Mouse (Mus musculus) kidney, adult 11 months (tissue): ENCODE results near the gene Rgs6.

Experiments
- DNase-seq: peaks from one replicate; pipeline ENCODE4 v3.0.0; 2022

Gene Rgs6

DNA sequence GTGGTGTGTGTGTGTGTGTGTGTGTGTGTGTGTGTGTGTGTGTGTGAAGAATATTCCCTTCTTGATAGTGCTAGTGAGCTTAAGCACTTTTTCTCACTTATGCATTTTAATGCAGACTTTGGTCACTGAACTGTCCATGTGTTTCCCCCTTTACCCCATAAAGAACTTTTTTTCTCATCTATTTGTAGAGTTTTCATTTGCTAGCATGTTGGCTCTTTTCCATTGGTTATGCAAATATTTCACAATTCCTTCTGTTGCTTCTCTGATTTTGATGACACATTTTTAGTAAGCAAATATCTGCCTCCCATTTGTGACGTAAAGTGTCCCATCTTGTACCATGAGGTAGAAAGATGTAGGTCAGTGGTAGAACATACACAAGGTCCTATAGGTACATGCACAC is 295.0 kb downstream of the Rgs6 start:
- DNase-seq: no peak

DNA sequence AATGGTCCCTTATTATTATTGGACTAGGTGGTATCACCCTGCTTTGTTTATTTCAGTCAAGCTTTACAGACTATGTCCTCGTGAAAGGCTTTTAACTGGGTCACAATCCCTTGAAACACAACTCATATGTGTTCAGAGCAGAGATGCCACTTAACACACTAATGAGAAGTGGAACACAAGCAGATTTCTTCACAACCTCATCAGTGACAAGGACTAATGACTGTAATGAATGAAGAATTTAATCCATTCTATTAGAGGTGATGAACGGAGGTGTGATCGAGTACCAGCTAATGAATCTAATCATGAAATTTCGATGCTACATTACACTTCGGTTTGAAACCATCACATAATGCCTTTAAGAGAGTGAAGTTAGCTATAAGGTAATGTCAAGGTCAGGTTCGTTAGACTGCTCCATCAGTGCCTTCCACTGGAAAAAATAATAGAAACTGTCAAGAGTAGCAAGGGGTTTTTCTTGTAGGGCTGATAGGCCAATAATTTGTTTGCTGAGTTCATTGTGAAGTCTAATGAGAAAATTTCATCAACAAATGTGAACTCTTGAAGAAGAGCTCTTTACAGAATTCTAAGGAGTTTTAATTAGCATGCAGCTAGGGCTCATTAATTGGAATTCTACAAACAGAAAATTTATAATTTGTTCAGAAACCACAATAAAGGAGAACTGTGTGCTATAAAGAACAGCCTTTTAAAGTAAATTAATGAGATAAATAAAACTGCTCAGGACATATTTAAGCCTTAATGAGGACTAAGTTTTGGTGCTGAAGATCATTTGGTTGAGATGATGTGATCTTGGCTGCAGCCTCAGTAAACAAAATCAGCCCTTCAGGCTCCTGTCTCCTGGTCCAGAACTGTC is 307.1 kb downstream of the Rgs6 start:
- DNase-seq: no peak

DNA sequence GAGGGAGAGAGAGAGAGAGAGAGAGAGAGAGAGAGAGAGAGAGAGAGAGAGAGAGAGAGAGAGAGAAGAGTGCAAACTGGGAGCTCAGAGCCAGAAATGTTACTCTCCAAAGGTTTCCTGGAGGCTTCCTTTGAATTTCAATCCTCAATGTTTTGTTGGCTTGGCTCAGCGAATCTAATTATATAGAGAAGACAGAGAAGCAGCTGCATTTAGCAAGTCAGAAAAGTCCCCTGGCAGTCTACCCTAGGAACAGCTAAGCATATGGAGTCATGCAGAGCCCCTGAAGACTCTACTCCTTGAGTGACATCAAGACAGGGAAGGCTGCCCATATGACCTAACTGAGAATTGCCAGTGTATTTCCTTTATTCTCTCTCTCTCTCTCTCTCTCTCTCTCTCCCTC is 317.7 kb downstream of the Rgs6 start:
- DNase-seq: no peak

DNA sequence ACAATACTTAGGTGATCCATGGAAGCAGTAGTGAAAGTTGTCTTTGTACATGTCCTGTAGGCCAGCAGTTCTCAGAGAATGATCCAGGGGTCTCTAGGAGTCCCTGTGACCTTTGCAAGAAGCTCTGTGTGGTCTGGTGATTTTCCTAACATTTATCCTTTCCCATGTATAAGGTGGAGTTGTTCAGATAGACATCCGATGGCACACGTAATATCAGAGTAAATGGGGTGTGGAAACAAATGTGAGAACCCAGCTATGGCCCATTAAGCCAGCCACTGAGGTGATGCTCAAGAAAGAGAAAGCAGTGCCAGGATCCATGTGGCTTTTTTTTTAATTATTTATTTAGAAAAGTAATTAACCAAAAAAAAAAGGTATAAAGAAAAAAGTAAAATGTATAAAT is 322.8 kb downstream of the Rgs6 start:
- no peak for DNase-seq

DNA sequence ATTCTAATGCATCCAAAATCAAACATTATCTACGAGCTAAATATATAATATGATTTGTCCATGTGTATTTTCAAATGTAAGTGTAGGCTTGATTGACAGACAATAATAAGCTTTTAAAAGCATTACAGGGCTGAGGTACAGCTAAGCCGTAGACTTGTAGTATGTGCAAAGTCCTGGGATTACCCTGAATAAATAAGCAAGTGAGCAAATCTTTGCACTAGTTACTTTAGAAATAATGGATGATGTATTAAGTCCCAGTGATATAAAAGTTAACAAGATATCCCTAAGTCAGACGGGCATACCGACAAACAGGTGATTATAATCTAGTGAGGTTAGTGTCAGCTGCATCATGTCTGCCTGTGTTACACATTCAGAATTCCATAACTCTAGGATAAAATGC is 326.0 kb downstream of the Rgs6 start:
- DNase-seq: no peak

DNA sequence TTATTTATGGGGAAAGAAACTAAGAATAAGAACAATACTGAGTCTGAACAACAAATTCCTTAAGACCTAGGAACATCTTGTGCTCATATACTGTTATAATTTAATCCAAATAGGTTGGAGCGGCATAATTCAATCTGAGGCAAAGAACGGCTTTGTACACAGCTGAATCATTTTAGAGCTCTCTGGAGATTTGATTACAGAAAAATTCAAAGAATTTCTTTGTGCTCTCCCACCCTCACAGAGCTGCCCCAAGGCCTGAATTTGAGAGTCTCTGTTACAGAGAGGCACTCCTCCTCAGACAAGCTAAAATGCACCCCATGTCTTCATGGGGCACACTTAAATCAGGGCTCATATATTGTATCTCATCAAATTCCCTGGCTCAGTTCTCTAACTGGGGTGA is 332.1 kb downstream of the Rgs6 start:
- DNase-seq: no peak

DNA sequence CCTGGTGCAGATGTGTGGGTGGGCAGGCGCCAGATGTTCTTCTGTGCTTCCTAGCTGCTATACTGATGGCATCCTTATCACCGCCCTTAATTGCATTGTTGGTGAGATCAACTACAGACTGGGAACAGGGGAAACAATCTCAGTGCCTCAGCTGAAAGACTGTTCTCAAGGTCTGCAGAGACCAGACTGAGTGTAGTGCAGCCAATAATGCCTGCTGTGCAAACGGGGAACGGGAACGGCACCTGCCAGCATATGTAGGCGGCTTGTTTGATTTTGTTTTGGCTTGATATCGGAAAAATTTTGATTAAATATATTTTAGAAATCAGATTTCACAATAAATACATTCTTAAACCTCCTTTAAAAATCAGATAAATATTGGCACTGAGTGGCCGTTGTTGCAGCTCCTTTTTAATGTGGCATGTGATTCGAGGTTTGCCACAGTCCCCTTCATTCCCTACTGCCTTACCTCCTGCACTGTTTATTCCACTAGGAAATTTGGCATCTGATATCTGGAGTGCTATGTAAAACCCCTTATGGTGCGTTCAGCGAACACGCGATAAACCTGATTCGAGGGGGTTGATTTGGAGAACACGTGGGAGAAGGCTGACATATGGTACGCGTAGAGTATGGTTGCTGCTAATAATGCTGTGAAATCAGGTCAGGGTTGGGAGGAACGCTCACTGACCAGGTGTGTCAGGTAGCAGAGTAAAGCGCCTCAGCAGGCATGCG is 333.4 kb downstream of the Rgs6 start:
- no peak for DNase-seq

DNA sequence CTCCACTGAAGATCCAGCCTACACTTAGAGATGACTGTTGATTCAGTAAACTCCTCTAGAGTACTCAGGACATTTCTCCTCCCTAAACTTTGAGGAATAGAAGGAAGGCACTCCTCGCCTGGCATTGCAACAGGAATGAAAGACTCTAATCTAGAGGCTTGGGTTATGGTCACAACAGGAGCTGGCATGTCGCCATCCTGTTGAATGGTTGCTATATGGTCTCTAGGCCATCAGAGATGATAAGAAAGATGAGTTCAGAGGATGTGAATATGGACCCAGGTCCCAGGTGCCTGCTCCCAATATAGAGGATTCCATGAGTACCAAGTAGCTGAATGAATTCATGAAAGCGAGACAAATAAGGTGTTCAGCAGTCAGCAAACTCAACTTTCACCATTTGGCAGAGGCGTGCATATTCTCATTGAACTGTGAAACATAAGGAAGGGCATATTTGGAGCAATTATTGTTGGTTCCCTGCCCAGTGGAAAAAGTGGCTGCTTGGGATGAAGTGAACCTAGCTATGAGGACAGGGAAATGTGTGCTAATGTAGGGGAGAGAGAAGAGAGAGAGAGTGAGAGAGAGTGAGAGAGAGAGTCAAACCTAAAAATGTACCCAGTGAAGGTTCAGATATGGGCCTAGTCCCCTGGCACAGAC is 334.9 kb downstream of the Rgs6 start:
- DNase-seq: peak; percentile 15

DNA sequence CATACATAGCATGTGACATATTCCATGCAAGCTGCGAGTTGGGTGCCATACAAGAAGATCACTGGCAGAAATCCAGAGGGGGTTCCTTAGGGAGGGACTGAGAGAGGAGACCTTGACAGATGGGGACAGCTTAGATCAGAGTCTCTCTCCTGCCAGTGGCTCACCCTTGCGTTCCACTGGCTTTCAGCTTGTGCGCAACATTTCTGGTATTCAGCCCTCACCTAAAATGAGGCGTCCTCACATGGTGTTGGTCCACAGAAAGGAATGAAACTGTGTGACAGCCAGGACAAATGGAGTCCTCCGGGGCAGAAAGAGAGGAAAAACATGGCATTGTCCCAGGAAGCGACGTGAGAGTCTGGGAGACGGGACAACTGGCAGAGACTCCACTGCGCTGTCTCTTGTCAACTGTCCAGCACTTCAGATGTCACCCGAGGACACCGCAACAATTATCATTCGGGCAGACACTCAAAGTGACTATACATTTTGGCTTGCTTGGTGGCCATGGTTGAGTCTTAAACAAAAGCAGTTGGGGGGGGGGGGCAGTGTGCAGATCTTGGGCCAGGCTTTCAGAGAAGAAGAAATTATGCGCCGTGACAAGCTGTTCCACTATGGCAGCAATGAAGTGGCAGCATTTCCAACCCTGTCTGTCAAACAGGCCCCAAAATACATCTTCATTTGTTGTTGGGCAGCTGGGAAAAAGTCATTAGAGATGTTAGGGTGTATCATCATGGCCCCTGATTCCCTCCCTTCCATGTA is 344.8 kb downstream of the Rgs6 start:
- peak; percentile 10 for DNase-seq

DNA sequence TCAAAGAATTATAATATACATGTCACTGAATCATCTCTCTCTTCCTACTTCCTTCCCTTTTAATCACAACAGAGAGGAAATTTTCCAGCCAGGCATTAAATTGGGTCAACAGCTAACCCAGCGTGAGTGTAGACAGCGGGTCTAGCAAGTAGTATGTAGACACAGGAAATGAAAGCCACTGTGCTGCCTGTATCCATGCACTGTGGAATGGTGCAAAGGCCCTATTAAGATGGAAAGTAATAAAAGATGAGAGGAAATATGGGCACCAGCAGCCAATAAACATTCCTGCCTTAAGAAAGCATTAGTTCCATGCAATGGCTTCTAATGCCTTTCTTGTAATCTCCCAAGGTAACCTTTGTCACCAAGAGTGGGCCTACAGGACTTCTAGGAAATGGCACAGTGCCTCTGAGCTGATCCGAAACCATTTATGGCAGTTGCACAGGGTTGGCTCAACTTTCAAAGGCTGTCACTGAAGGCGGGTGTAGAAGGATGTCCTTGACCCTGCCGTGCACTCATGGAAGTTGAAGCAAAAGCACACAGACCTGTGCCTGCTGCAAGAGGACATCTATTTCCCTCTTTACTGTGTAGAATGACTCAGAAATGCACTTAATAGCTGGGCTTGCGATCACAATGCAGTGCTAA is 347.1 kb downstream of the Rgs6 start:
- DNase-seq: peak; percentile 14

DNA sequence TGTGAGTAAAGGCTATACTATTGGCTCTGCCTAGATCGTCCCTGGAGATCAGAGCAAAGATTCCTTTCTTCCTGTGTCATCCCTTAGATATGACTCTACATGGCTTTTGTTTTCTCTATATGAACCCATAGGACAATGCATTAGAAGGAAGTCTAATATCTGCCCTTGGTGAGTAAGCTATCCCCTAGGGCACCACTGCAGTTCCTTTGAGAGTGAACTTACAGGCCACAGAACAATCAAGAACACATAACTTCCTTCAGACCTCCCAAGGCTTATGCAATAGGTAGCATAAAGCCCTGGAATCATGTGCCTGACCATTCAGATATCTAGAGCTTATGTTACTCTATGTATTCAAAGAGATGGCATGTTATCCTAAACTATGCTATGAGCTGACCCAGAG is 347.7 kb downstream of the Rgs6 start:
- no peak for DNase-seq

DNA sequence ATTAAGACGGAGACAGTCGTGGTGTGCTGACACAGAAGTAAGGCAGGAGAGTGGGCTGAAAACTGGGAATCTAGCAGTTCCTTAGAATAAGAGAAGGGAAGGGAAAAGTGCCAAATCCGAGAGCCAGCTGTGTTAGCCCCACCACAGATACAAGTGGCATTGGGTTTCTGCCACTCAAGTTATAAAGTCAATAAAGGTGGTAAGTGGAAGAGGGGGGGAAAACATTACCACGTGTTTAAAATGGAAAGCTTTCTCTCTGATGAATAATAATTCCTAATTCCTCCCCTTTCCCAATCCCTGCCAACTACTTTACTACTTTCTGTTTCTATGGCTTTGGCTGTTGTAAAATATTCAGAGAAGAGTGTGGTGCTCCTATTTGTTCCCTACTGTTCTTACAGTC is 352.4 kb downstream of the Rgs6 start:
- no peak for DNase-seq

DNA sequence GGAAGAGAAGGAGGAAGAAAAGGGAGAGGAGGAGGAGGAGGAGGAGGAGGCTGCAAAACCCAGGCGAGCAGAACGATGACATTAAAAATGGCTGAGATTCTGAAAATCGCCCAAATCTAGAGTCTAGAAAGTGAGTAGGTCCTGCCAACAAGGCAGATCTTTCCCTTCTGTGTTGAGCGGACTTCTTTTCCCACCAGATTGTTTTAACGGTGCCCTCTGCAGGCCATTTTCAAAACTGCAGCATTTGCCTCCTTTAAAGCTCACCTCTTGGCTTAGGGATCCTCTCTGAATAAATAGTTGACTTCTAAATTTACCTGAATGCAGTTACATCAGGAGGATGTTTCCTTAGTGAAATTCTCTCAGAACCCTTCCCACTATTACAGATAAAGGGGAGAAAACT is 358.4 kb downstream of the Rgs6 start:
- peak; percentile 49 for DNase-seq

DNA sequence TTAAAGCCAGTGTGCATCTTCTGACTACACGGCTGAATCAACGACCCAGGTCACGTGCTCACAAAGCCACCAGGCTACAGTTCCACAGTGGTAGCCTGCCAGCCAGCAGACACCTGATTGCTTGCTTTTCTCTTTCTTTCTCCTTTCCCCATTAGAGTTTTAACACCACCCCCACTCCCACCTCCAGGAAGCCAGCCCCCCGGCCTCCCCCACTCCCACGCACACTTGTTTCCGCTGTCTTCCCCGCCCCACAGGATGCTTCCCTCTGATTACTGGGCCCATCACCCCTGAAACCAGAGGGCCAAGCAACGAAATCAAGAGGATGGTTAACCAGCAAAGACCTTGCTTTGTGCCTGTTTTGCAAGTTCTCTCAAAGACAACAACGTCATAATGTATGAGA is 373.0 kb downstream of the Rgs6 start:
- DNase-seq: no peak

DNA sequence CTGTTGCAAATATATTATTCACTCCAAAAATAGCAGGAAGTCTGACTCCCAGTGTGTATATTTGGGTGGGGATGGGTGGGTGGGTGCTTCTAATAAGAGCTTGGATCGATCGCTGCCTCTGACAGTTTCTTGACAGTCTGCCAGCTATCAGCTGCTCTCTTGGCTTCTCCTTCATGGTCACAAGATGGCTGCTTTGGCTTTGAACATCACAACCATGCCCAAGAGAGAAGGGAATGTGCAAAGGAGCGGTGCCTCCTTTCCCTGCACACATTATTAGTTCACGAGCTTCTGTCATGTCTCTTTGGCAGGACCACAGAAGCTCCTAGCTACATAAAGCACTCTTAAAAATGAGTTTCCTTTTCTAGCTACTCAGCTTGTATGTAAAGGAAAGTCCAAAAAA is 373.8 kb downstream of the Rgs6 start:
- no peak for DNase-seq

DNA sequence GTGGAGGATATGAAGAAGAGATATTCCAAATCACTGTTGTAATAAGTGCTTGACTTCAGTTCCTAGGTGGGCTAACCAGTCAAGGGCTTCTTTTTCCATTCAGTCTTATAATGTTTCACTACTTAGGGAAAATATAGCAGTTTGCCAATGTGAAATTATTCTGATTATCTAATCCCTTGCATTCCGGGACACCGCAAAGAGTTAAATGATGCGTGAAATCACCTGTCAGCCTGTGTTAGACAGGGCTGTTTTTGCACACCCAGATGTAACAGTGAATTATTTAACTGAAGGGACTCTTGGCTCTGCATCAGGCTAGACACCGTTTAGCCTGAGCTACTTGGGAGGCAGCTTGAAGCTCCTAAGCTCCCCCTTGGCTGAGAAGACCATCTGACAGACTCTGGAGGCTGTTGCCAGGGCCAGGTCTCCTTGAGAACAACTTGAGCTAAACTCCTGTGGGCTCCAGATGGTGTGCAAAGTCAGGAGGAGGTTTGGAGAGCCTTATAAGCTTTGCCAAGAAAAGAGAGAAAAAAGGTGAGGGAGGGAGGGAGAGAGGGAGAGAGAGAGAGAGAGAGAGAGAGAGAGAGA is 382.5 kb downstream of the Rgs6 start:
- no peak for DNase-seq

DNA sequence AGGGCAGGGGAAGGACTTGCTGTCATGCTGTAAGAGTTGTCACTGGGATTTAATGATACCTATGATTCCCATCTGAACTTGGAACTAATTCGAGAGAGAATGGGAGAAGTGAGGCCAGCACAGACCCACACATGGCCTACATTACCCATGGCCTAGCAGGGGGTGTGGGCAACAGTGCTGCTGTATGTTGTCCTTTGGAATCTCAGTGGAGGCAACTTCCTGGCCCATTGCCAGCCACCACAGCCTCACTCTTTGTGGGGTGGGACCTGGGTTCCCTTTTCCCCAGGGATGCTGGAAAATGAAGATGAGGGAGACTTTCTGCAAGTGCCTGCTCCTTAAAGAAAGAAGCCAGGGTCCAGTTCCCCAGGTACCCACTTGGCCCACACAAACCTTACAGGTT is 383.1 kb downstream of the Rgs6 start:
- no peak for DNase-seq

DNA sequence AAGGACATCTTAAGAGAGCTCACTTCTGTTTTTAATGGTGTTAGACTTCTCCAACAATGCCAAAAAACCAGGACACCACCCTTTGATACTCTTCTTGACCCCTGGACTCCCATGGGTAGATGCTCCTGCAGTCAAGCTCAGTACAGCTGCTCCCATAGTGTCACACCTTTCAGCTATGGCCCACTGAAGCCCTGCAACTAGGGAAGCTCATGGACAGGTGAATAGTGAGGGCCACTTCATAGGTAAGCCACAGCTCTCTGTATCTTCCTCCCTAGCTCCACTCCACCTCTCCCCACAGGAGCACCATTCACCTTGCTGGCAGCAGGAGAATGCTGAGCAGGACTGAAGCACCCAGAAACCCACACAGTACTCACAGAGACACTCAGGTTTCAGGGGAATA is 384.6 kb downstream of the Rgs6 start:
- DNase-seq: no peak

DNA sequence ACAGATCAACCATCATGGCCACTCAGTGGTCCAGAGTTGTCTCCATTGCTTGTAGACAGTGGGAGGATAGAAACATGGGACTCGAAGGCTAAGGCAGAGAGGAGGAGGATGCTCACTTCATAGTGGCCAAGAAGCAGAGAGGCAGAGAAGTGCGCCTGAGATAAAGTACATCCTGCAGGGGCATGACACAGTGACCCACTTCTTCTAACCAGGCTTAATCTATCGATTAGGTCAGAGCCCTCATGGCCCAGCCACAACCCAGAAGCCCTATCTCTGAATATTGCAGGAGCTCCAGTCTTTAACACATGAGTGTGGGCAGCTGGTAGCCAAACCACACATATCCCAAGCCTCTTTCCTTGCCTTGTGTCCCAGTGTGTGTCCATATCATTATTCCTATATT is 385.7 kb downstream of the Rgs6 start:
- no peak for DNase-seq

DNA sequence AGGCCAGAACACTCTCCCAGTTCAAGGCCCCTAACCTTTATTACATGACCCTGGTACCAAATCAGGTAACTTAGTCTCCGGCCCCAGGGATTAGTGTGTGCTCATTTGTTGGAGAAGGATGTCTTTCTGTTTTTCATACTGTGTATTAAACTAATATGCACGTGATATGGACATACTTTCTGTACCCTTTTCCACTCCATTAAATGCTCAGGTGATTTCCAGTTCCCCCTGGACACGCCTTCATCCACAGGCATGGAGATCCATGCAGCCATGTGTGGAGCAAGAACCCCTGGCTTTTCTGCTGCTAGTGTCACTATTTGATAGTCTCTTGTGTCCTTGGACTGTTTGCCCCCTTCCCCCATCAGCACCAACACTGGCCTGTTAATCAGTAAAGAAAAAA is 390.2 kb downstream of the Rgs6 start:
- DNase-seq: no peak

DNA sequence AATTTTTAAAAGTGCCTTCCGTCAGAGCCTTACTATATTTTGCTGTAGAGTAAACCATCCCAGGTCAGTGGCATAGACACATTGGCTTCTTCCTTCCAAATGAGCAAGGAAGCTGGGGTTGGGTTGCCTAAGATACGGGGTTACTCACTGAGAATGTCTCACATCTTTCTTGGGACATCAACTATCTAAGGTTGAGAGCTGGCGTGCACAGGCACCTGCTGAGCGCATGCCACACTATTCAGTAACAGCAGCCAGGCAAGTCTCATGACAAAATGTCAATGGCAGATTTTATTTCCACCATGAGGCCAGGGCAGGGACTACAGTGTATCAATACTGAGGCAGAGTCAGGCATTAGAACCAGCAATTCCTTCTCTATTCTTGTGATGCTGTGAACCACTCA is 394.6 kb downstream of the Rgs6 start:
- no peak for DNase-seq

DNA sequence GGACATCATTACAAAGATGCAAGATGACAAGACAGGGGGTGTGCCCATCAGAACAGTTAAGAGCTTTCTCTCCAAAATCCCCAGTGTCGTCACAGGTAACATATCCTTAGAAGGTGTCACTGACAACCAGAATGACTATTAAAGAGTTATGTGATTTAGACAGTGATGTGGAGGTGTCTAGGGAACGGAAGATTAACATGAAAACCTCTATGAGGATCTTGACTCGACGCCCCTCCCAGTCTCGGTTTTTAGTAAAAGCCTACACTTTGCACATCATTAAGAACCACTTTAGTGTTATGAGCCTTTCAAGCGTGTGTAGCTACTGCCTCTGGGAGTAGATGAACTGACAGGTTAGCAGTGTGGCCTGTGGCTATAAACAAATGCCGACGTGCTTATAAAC is 397.2 kb downstream of the Rgs6 start:
- no peak for DNase-seq
